Mouse (Mus musculus) T-helper 17 cell (primary cell): ENCODE measurements around the gene Fam49a.

Experiments
- in situ Hi-C, 2 experiments: fragments of 300-600 bp; cut with MboI, MseI; formaldehyde crosslinking; loops; 1 replicate in 1 of 2; 2 replicates in 1 of 2; pipeline ENCODE4 v1.15.1; 2025; ENCODE audit warnings: high pct_unique_total_duplicates in 2 of 2

The Fam49a gene

DNA sequence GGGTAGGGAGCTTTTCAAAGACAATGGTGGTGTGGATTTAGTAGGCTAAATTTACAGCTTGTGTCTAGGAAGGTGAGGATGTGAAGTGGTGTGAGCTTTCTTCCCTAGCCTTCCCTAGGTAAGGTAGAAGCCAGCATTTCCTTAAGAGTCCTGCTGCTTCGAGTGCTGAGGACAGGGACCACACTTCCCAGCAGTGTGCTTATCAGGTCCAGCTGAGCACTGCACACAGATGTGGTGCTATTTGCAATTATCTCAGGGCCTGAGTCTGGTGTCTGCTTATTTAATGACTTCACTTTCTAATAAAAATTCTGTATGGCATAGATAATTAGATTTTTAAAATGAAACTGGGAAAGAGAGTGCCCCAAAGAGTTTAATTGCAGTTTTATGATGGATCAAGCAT, 4.6 kb downstream of the Fam49a start:
- in situ Hi-C loops = loop anchor here in 1 of 2 experiments (10.0 kb wide), 1 partner anchor 678 kb away; the partner anchor contains the start of gene Mycn

- in situ Hi-C loops = no loop called here
Measured at GRCm38 (mm10) chr12:12270495-12270894, 8.6 kb downstream of the Fam49a start.

- in situ Hi-C loops = no loop called here
Measured at GRCm38 (mm10) chr12:12274115-12274514, 12.2 kb downstream of the Fam49a start.

- in situ Hi-C loops = no loop called here
Measured at GRCm38 (mm10) chr12:12275124-12275779, 13.3 kb downstream of the Fam49a start.

DNA sequence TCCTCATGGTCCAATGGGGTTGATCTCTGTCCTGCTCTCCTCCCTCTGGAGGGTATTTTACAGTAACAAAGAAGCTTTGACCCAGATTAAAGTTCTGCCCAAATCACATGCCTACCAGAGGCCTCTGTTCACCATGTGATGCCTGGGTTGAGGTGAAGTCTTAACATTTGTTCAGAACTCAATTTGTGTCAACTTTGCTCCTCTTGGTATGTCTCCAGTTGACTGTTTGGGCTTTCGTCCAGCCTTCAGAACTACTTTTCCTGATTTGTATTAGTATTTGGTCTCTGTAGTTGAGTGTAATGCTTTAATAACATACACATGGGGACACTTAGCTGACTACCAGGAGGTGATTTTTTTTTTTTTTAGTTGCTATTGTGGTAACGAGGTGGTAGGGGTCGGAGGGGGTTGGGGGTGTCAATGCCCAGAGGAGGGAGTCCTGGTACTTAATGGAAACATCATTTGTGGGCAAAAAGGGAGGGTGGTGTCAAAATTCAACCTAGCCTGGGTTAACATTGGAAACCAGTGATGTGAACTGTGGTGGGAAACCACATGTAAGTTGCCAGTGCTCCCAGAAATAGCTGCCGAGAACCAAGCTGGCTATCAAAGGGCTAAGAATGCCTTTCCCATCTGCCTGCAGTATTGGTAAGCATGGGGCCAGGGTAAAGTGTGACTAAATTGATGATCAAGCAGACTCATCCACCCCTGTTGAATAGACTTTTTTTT, 16.0 kb downstream of the Fam49a start:
- in situ Hi-C loops = no loop called here

GRCm38 (mm10) chr12:12278464-12278872, 16.5 kb downstream of the Fam49a start:
- in situ Hi-C loops = no loop called here

- in situ Hi-C loops = no loop called here
Measured at GRCm38 (mm10) chr12:12283702-12284288, 21.9 kb downstream of the Fam49a start.

- in situ Hi-C loops = no loop called here
Measured at GRCm38 (mm10) chr12:12284521-12284920, 22.6 kb downstream of the Fam49a start.

- in situ Hi-C loops = no loop called here
Measured at GRCm38 (mm10) chr12:12287131-12287786, 25.3 kb downstream of the Fam49a start.

- in situ Hi-C loops = no loop called here
Measured at GRCm38 (mm10) chr12:12287787-12288132, 25.8 kb downstream of the Fam49a start.

DNA sequence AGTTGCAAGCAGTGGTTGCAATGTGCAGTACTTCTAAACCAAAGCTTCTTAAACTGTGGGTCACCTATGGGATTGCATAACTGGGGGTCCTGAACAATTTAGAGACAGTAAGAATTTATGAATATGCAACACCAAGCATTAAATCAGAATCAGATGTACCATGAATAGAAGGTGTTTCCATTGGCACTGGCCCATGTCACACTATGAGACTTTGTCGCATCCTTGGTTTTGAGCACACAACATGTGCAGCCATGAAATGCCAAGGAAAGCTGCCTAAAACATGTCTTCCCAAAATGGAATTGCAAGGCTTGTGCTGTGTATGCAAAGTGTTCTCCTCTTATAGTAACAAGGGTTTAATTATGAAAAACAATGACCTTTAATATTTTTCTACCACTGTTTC, 26.6 kb downstream of the Fam49a start:
- in situ Hi-C loops = no loop called here

GRCm38 (mm10) chr12:12289636-12290035, 27.7 kb downstream of the Fam49a start:
- in situ Hi-C loops = no loop called here

GRCm38 (mm10) chr12:12292043-12292618, 30.2 kb downstream of the Fam49a start:
- in situ Hi-C loops = no loop called here

GRCm38 (mm10) chr12:12294380-12295171, 32.6 kb downstream of the Fam49a start:
- in situ Hi-C loops = no loop called here

DNA sequence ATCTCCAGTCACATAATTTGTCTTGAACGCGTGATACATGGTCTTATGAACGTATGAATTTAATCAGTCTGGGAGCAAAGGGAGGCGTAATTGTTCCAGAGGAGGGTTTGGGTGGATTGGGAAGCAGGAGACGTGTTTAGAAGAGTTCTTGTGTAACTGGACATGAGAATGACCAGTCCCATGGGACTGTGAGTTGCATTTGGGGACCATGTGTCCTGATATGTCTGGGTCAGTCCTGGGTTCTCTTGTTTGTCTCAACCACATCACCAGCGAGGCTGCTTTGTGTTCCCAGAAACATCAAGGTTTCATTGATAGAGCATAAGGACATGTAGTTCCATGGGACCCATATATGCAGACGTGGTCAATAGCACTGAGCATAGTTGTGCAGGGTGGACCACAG, 36.5 kb downstream of the Fam49a start:
- in situ Hi-C loops = no loop called here

DNA sequence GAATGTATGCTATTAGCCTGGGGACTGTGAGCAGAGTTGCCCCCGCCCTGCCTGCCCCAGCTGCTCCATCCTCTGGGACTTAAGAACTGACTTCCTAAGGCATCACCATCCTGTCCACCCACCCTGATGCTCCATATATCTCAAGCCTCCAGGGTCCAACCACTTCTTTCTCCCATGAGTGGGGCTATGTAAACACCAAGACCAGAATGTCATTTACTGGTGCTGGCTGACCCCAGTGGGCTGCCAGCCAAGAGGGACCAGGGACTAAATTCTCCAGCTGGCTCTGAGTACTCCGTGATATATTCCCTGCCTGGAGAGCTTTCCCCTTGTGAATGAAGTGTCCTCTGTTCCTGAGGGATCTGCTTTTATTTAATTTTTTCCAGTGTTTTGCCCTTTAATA, 37.4 kb downstream of the Fam49a start:
- in situ Hi-C loops = no loop called here

DNA sequence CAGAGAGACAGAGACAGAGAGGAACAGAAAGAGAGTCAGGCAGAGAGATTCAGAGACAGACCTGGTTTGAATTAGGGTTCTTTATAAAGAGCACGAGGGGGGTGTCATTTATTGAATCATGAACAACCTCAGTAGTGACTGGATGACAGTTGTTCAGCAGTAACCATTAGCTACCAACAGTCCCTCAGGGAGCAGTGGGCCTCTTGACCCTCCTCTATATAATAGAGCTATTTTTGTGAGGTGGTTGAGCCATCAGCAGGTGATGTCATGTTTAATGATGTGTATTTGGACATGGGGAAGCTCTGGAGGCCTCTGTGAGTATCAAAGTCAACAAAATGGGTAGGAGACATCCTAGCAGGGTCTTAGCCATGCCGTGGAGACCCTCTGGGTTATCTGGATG, 39.2 kb downstream of the Fam49a start:
- in situ Hi-C loops = no loop called here

- in situ Hi-C loops = no loop called here
Measured at GRCm38 (mm10) chr12:12301815-12302214, 39.9 kb downstream of the Fam49a start.

- in situ Hi-C loops = no loop called here
Measured at GRCm38 (mm10) chr12:12306214-12306613, 44.3 kb downstream of the Fam49a start.

DNA sequence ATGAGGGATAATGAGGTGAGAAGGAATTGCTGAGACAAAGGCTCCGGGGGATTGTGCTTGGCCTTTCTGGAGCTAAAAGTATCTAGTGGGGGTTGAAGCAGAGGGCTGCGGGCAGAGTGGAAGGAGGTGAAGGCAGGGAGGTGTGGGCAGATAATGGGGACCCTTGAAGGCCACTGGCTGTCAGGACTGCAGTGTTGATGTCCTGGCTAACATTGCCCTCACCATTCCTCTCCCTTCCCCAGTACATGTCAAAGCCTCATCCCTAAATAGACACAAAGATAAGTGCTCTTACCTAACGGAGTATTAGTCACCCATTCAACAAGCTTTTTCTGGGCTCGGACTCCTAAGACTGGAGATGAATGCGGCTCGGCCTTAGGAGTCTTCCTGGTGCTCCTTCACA, 44.9 kb downstream of the Fam49a start:
- in situ Hi-C loops = no loop called here

GRCm38 (mm10) chr12:12307245-12307644, 45.3 kb downstream of the Fam49a start:
- in situ Hi-C loops = no loop called here
